Mouse (Mus musculus) urinary bladder, adult 2 months (tissue): ENCODE results near the gene Trim3. TPM values are rescaled to one million over a fixed set of nuclear protein-coding genes. Genes with fewer than 3 reads are reported as not detected.

Experiments used
- DNase-seq: peaks from one replicate; pipeline ENCODE4 v3.0.0; 2022; ENCODE audit warnings: low spot score
- polyA plus RNA-seq: library from polyadenylated mRNA; depleted of rRNA; stranded (reverse); fragments of >200 nt; gene quantifications from 2 replicates; pipeline ENCODE4 v1.2.3, GENCODE M21; 2012; rRNA removed

The Trim3 gene
- 57.0 and 64.8 TPM in 2 replicates for polyA plus RNA-seq

- peak; percentile 85 for DNase-seq
Observed at GRCm38 (mm10) chr7:105633127-105633800, at the start of gene Trim3. TSS of gene Trim3 (minus strand) at chr7:105633571.

GRCm38 (mm10) chr7:105650639-105651435 lies 17.5 kb upstream of the Trim3 start, which contains the start of gene Dnhd1:
TSS of gene Dnhd1 (plus strand) at chr7:105650827.
- peak; percentile 58 for DNase-seq

- DNase-seq, result no peak
Observed at GRCm38 (mm10) chr7:105641936-105642335, 8.6 kb upstream of the Trim3 start.

GRCm38 (mm10) chr7:105640894-105641255 lies 7.5 kb upstream of the Trim3 start:
- peak; percentile 33 for DNase-seq

- DNase-seq, result peak; percentile 70
Observed at GRCm38 (mm10) chr7:105640233-105640893, 7.0 kb upstream of the Trim3 start, which contains the start of the genes Arfip2 and Gm45799. TSS of gene Arfip2 (minus strand) at chr7:105640416. TSS of gene Gm45799 (plus strand) at chr7:105640552.

DNA sequence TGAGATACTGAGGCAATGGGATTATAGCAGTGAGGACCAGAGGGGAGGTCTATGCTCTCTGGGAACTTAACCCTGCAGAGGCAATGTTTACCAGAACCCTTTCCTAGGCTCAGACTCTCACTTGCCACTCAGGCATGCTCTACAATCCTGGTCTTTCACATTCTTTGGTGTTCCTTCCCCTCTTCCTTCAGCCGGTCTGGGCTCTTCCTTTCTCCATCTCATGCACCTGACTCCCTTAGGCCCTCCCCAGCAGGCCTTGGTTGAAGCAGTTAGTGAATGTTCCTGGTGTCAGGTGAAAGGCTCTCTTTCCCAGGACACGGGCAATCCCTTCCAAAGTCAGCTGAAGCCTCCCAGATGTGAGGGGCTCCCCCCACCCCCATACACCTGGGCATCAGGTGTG lies 6.4 kb upstream of the Trim3 start, which contains the start of gene Timm10b:
Gene Timm10b (plus strand): TSS at position 301 of the 400 bp plus-strand sequence.
- no peak for DNase-seq

DNA sequence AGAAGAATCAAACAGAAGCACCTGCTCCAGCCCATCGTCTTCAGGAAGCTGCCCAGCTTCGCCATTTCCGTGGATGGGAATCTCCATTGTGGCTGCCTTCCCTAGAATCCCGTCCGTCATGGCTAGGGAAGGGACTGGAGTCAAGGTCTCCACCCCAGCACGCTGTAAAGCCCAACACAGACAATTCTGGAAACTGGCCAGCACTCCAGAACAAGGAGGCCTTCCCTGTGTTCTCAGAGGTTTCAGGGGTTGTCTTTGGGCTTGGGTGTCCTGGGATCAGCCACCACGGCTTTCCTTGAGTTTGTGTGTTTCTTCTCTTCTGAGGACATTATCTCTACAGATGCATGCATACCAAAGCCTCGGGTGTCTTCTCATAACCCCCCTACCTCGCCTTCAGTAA lies 5.9 kb upstream of the Trim3 start:
- DNase-seq, result no peak

DNA sequence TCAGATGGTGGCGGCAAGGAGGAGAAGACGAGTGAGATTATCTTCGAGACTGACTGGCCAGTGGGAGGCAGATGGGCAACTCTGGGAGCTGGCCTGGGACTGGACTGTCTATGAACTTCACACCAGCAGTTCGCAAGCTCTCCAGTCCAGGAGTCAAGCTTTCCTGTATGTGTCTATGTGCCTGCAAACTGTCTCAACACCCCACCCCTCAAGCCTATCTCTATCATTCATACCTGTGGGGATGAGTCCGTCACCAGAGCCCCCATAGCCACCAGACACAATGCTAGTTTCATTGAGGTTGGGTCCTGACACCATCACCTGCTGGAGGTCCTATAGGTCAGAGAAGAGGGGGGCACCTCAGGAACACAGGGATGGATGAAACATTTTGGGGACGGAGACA lies 5.4 kb upstream of the Trim3 start:
- DNase-seq, result no peak

DNA sequence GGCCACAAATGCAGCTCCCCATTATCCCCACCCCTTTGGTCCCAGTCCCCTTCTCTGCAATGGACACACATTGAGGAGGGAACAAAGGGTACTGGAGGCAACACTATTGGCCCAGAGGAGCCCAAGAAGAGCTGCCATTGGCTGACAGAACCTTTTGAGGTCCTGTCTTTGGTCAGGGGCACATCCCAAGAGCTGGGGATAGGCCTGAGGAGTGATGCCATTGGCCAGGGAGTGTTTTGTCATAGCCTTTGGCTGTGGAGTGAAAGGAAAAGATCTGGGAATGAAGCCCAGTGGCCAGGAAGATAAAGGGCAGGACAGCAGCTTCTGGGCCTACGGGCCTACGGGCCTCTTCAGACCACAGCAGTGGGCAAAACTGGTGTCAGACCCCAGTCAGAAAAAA lies 2.4 kb upstream of the Trim3 start:
- no peak for DNase-seq

DNA sequence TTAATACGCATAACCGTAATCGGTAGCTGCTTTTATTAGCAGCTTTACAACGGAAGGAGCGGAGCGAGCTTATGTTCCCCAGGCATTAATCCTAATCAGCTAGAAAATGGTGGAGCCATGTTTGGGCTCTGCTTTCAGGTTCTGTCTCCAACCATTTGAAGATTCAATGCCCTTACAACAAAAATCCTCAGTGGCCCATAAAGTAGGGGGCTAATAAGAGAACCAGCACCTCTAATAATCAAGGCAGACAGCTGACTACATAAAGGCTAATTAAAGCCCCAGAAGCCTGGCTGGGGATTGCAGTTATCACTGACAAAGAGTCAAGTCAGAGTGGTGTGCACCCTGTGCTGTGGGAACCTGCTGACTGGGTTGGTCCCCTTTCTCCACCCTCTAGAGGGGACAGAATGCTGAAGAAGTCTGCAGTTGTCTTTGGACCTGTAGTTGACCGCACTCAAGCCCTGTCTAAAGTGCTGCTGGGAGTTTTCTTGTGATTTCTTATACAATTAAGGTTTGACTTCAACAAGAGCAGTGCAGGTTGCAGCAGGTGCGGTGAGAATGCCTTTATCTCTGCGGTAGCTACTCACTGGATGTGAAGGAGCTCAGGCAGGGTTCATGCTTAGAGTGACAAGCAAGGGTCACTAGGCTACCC lies 1.0 kb upstream of the Trim3 start:
- no peak for DNase-seq

DNA sequence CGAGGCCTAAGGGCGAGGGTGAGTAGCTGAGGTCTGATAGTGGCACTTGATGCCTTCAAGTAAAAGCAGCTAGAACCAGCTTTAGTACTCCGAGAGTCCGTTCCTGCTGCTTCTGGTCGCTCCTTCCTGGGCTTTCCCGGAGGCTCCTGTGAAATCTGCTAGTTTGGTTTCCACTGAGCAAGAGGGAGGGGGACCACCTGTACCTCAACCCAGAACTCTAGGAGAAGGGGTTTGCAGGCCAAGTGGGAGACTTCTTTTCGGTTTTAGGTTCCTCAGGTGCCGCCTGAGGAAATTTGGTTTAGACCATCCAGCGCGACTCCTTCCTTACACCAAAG lies 397 bp upstream of the Trim3 start:
- no peak for DNase-seq

GRCm38 (mm10) chr7:105632551-105632972 lies 809 bp downstream of the Trim3 start:
- DNase-seq, result no peak

DNA sequence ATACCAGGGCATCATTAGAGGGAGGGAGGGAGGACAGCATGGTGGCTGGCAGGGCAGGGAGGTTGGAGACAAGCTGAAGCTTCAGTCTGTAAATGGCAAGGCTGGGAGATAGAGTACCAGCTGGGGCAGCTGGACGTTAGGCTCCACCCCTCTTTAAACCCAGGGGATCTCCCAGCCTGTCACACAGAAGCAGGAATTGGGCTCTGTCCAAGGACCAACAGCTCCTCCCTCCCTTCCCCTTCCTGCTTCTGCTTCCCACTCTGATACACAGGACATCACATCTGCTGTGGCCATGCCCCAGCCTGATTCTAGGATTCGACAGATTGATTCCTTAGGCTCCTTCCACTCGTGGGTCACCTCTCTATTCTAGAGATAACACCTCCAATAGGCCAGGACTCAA lies 4.7 kb downstream of the Trim3 start:
- DNase-seq, result no peak

DNA sequence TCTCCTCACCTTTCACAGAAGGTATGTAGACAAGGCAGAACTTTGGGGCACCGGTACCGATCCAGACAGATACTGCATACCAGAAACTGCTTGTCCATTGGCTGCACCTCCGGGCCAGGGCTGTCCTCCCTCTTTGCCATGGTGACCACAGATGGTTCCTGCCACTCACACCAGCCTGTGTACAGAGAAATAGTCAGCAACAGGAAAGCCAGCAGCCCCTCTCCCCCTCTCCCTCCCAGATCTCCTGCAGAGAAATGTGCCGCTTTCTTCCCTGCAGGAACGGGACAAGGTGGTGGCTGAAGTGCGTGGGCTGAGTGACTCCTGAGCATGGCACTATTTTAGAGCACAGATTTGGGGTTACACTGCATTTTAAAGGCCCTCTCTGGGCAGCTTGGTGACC lies 8.0 kb downstream of the Trim3 start:
- no peak for DNase-seq

- DNase-seq, result no peak
Observed at GRCm38 (mm10) chr7:105621646-105622292, 11.6 kb downstream of the Trim3 start.

GRCm38 (mm10) chr7:105621053-105621452 lies 12.3 kb downstream of the Trim3 start:
- no peak for DNase-seq

DNA sequence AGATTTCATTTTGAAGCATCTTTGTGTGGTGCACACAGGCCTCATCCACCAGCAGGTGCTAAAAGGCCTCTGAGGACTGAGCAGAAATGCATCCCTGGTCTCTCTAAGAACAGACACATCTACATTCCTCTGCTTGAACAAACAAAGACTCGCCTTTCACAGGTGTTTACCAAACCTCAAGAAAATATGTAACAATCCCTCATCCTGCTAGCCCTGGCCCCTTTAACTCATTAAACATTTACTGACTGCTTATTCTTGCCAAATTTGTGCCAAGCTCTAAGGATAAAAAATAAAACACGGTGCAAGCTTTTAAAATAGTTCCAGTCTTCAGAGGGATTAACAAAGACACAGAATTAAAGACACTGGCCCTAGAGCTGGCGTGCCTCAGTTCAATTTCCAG lies 13.7 kb downstream of the Trim3 start:
- DNase-seq, result no peak

- no peak for DNase-seq
Observed at GRCm38 (mm10) chr7:105617810-105618209, 15.6 kb downstream of the Trim3 start.

DNA sequence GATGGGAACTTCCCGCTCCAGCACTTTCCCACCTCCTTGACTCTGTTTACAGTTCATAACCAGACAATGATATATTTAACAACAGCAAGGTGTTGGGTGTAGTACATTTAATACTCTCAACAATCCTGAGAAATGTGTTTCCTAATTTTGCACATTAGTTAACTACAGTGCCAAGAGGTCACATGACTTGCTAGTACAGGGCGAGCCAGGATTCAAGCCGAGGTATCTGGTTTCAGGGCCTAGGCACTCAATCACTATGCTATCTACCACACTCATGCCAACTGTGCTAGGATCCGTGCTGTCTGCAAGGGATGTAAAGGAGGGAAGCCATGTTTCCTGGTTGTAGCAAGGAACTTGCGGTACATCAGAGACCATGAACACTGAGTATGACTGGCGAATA lies 16.8 kb downstream of the Trim3 start:
- no peak for DNase-seq

GRCm38 (mm10) chr7:105615720-105616119 lies 17.7 kb downstream of the Trim3 start:
- DNase-seq, result no peak

DNA sequence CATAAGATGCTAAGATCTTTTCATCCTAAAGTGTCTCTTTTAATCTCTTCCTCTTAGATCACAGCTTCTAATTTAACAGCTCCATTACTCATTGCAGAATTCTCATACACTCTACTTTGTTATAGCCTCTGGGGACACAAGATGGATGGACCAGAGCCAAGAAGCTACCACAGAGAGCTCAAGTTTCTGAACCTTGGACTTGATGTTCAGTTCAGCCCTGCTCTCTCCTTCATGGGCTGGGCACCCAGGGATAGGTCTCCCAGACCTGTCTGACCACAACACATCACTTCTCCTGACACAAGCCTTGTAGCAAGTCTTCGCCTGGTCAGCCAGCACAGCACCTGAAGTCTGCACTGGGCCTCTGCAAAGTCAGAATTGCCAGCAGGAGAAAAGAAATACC lies 19.0 kb downstream of the Trim3 start:
- DNase-seq, result no peak

- DNase-seq, result no peak
Observed at GRCm38 (mm10) chr7:105611767-105612166, 21.6 kb downstream of the Trim3 start.
